Mouse (Mus musculus) kidney, embryonic 16.5 days (tissue): ENCODE measurements around the gene Tap2. TPM values are rescaled to one million over a fixed set of nuclear protein-coding genes. Genes with fewer than 3 reads are reported as not detected.

Experiments
- ATAC-seq: fragments of 200-750 bp; cut with Nextera tagmentation; 2 replicates; pipeline ENCODE4 v1.8.0; 2017; ENCODE audit warnings: moderate TSS enrichment; ENCODE audit not compliant: low FRiP score, low TSS enrichment
- H3K27ac ChIP-seq: fragments of 300-500 bp; sonication (generic); 2 replicates; pipeline ENCODE4 v1.5.1; 2014; ENCODE audit warnings: low read length
- H3K27me3 ChIP-seq: fragments of 300-500 bp; sonication (generic); 2 replicates; pipeline ENCODE4 v1.6.1; 2014; ENCODE audit warnings: low read length, control low read depth, mixed read lengths; ENCODE audit not compliant: insufficient read depth
- H3K36me3 ChIP-seq: fragments of 300-500 bp; sonication (generic); 2 replicates; pipeline ENCODE4 v1.6.1; 2014; ENCODE audit warnings: low read length, control low read depth, mixed read lengths; ENCODE audit not compliant: insufficient read depth
- H3K4me1 ChIP-seq: fragments of 300-500 bp; sonication (generic); 2 replicates; pipeline ENCODE4 v1.6.1; 2014; ENCODE audit warnings: low read length, control low read depth, mixed read lengths; ENCODE audit not compliant: insufficient read depth
- H3K4me2 ChIP-seq: fragments of 300-500 bp; sonication (generic); replicated peaks from 2 replicates; pipeline ENCODE4 v1.6.1; 2014; ENCODE audit warnings: low read depth, low read length
- H3K4me3 ChIP-seq: fragments of 300-500 bp; sonication (generic); 2 replicates; pipeline ENCODE4 v1.5.1; 2014; ENCODE audit warnings: mild to moderate bottlenecking, low read length
- H3K9ac ChIP-seq: fragments of 300-500 bp; sonication (generic); replicated peaks from 2 replicates; pipeline ENCODE4 v1.6.1; 2014; ENCODE audit warnings: low read length
- H3K9me3 ChIP-seq: fragments of 300-500 bp; sonication (generic); 2 replicates; pipeline ENCODE4 v1.6.1; 2016; ENCODE audit warnings: low read length, control low read depth
- WGBS: fragments of 180-500 bp; shearing (Covaris S2); extraction: QIAGEN DNeasy Blood & Tissue Kit; methylation state at CpG from one replicate; pipeline ENCODE4 v1.1.7; 2014; 5-methylcytosine and 5-hydroxymethylcytosine counted together
- polyA plus RNA-seq: library from polyadenylated mRNA; unstranded; fragments of >200 nt; fragmentation: Nextera tagmentation; extraction: Ambion mirVana; gene quantifications from 2 replicates; pipeline ENCODE4 v1.2.1, GENCODE M21; 2015

The Tap2 gene
- 5.2 and 5.8 TPM in 2 replicates for polyA plus RNA-seq

DNA sequence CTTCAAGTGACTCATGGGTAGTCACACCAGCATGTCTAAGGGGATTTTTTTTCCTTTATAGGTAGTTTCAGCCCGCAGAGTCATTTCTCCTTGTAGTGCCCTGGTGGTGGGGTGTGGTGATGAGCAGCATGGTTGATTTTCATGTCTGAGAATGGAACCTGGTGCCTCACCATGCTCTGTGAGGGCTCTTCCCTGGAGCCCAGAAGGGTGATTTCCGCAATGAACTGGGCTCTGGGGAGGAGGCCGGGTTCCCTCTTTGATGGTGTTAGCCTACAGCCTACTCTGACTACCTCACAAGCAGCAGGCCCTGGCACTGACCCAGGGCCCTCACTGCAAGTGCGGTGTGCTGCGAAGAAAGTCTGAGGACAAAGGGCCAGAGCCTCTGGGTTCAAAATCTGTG, at the start of gene Tap2:
Gene Tap2, plus strand, starts transcription at position 84 of the 400 bp plus-strand sequence.
- H3K9me3 ChIP-seq = no peaks in the 10 kb centered on the region
- no peaks in the 10 kb centered on the region for H3K36me3 ChIP-seq
- WGBS = 70% methylated on average over 5 of the region's 5 CpGs
- peak within 1 kb of the TSS; percentile 96 for H3K4me2 ChIP-seq
- H3K27me3 ChIP-seq = peaks cover 20% of the 10 kb centered on the region
- H3K9ac ChIP-seq = peak within 1 kb of the TSS; percentile 76
- ATAC-seq = no peak
- H3K27ac ChIP-seq = no peak within 1 kb of the TSS
- peaks cover 11% of the 10 kb centered on the region; the same call in 1 of the 2 replicates for H3K4me1 ChIP-seq
- peak within 1 kb of the TSS; percentile 85 for H3K4me3 ChIP-seq

DNA sequence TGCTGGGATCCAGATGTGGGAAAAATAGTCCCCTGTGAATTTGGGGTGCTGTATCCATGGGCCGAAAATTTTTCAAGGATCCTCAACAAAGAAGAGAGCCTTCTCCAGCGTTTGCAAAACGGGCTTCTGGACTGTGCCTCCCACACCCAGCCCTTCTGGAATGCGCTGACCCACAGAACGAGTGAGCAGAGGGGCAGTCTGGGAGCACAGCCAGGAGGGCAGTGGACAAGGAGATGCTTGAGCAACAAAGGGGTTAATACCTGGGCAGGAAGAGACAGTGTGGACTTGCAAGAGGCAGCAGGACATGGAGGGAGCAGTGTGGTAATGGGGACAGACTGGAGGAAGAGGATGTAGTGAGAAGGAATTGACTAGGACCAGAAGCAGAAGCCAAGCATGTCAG, 47.8 kb upstream of the Tap2 start:
- Histone ChIP-seq H3K4me3 (no peak overlapping the region), H3K4me1 (no peaks in the 10 kb centered on the region), H3K27me3 (no peaks in the 10 kb centered on the region), H3K36me3 (no peaks in the 10 kb centered on the region), H3K9ac (no peak overlapping the region), H3K4me2 (no peak overlapping the region), H3K9me3 (no peaks in the 10 kb centered on the region), H3K27ac (no peak overlapping the region)
- ATAC-seq = no peak
- 41% methylated on average over 5 of the region's 5 CpGs for WGBS

DNA sequence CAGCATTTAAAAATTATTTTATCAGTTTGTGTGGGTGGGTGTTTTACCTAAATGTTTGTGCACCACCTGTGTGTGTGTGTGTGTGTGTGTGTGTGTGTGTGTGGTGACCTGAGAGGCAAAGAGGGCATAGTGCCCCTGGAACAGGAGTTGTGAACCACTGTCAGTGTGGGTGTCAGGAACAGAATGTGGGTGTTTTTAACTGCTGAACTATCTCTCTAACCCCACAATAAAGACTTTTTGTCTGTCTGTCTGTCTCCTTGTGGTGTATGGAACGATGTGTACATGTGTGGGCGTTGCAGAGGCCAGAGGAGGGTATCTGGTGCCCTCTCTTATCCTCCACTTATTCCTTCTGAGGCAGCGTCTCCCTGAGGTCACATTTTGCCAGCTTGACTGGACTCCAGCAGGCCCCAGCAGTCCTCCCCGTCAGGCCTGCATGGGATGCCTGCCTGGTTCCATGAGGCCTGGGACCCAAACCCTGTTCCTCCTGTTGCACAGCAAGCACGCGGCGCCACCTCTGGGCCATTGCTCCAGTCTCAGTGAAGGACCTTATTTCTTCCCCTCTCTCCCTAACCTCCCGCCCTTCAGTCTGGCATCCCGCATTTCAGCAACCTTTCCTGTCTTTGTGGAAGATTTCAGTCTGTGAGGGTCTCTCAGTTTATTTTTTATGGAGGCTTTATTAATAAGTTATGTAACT, 39.0 kb upstream of the Tap2 start:
- WGBS = 35% methylated on average over 9 of the region's 9 CpGs
- H3K4me2 ChIP-seq = no peak overlapping the region
- no peak overlapping the region for H3K4me3 ChIP-seq
- no peak for ATAC-seq
- no peak overlapping the region for H3K27ac ChIP-seq
- H3K27me3 ChIP-seq = no peaks in the 10 kb centered on the region
- no peaks in the 10 kb centered on the region for H3K36me3 ChIP-seq
- H3K9ac ChIP-seq = no peak overlapping the region
- H3K9me3 ChIP-seq = no peaks in the 10 kb centered on the region
- H3K4me1 ChIP-seq = no peaks in the 10 kb centered on the region

- Histone ChIP-seq H3K9me3 (no peaks in the 10 kb centered on the region), H3K27me3 (no peaks in the 10 kb centered on the region), H3K9ac (no peak overlapping the region), H3K27ac (no peak overlapping the region), H3K4me1 (no peaks in the 10 kb centered on the region), H3K36me3 (no peaks in the 10 kb centered on the region), H3K4me2 (no peak overlapping the region), H3K4me3 (no peak overlapping the region)
- WGBS = 78% methylated on average over 6 of the region's 6 CpGs
- no peak for ATAC-seq
Observed at GRCm38 (mm10) chr17:34165033-34165730, 38.1 kb upstream of the Tap2 start.

- no peak overlapping the region for H3K4me3 ChIP-seq
- no peak overlapping the region for H3K4me2 ChIP-seq
- 5% methylated on average over 2 of the region's 2 CpGs for WGBS
- H3K36me3 ChIP-seq = no peaks in the 10 kb centered on the region
- no peak for ATAC-seq
- H3K27me3 ChIP-seq = no peaks in the 10 kb centered on the region
- no peak overlapping the region for H3K9ac ChIP-seq
- H3K27ac ChIP-seq = no peak overlapping the region
- no peaks in the 10 kb centered on the region for H3K4me1 ChIP-seq
- peaks cover 6% of the 10 kb centered on the region; the same call in 1 of the 2 replicates for H3K9me3 ChIP-seq
Observed at GRCm38 (mm10) chr17:34169279-34169678, 34.0 kb upstream of the Tap2 start.

DNA sequence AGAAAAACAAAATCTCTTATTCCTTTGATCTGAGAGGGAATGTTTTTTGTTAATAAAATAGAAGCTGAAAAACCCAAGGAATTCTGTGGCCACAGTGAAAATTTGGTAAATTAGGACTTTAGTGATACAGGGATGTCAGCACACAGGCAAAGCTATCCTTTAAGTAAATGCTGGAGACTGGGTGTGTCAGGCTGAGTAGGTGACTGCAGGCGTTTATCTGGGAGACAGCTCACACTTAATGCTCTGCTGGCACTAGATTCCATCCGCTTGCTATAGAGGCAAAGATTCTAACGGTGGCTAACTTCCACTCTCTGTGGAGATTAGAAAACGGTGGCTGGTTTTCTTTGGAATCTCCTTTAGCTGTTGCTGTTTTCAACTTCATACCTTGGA, 32.8 kb upstream of the Tap2 start:
- H3K4me2 ChIP-seq = no peak overlapping the region
- H3K27me3 ChIP-seq = no peaks in the 10 kb centered on the region
- WGBS = 23% methylated on average over 4 of the region's 4 CpGs
- H3K36me3 ChIP-seq = no peaks in the 10 kb centered on the region
- no peak overlapping the region for H3K9ac ChIP-seq
- H3K4me3 ChIP-seq = no peak overlapping the region
- peaks cover 6% of the 10 kb centered on the region; the same call in 1 of the 2 replicates for H3K9me3 ChIP-seq
- no peak overlapping the region for H3K27ac ChIP-seq
- no peak for ATAC-seq
- no peaks in the 10 kb centered on the region for H3K4me1 ChIP-seq

- no peak overlapping the region for H3K4me2 ChIP-seq
- H3K4me1 ChIP-seq = no peaks in the 10 kb centered on the region
- H3K27me3 ChIP-seq = no peaks in the 10 kb centered on the region
- no peaks in the 10 kb centered on the region for H3K36me3 ChIP-seq
- WGBS = 34% methylated on average over 13 of the region's 13 CpGs
- no peak overlapping the region for H3K9ac ChIP-seq
- peaks cover 6% of the 10 kb centered on the region; the same call in 1 of the 2 replicates for H3K9me3 ChIP-seq
- no peak overlapping the region for H3K27ac ChIP-seq
- peak; percentile 59; the same call in 1 of the 2 replicates for ATAC-seq
- no peak overlapping the region for H3K4me3 ChIP-seq
Observed at GRCm38 (mm10) chr17:34170877-34171498, 32.3 kb upstream of the Tap2 start.

GRCm38 (mm10) chr17:34172528-34172927, 30.8 kb upstream of the Tap2 start:
- WGBS = 94% methylated on average over 5 of the region's 5 CpGs
- Histone ChIP-seq H3K4me1 (no peaks in the 10 kb centered on the region), H3K9ac (no peak overlapping the region), H3K9me3 (peaks cover 11% of the 10 kb centered on the region; the same call in 1 of the 2 replicates), H3K4me3 (no peak overlapping the region), H3K36me3 (no peaks in the 10 kb centered on the region), H3K27me3 (no peaks in the 10 kb centered on the region), H3K4me2 (no peak overlapping the region), H3K27ac (no peak overlapping the region)
- ATAC-seq = no peak

DNA sequence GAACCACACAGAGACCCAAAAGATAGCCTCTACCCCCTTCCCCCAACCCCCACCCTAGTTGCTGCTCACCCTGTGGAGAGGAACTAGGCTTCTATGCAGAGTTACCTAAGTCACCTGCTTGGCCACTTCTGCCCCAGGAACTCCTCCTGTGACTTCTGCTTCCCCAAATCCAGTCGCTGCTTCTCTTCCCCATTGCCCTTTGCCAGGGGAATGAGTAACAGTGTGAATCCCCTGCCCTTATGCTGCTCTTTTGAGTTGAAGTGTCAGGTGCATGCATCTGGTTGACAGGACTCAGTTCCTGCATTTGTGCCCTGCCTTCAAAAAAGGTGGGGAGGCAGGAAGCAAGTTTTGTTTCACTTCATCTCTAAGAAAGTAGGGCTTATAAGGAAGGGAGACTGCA, 29.3 kb upstream of the Tap2 start:
- H3K9ac ChIP-seq = no peak overlapping the region
- no peaks in the 10 kb centered on the region for H3K27me3 ChIP-seq
- H3K9me3 ChIP-seq = peaks cover 11% of the 10 kb centered on the region; the same call in 1 of the 2 replicates
- no peak overlapping the region for H3K4me2 ChIP-seq
- H3K27ac ChIP-seq = no peak overlapping the region
- no peak for ATAC-seq
- no peak overlapping the region for H3K4me3 ChIP-seq
- no peaks in the 10 kb centered on the region for H3K36me3 ChIP-seq
- no peaks in the 10 kb centered on the region for H3K4me1 ChIP-seq
- WGBS = 53% methylated on average over 1 of the region's 1 CpGs
